Mouse (Mus musculus): Measurements from ENCODE around the gene Cdc42.

DNA sequence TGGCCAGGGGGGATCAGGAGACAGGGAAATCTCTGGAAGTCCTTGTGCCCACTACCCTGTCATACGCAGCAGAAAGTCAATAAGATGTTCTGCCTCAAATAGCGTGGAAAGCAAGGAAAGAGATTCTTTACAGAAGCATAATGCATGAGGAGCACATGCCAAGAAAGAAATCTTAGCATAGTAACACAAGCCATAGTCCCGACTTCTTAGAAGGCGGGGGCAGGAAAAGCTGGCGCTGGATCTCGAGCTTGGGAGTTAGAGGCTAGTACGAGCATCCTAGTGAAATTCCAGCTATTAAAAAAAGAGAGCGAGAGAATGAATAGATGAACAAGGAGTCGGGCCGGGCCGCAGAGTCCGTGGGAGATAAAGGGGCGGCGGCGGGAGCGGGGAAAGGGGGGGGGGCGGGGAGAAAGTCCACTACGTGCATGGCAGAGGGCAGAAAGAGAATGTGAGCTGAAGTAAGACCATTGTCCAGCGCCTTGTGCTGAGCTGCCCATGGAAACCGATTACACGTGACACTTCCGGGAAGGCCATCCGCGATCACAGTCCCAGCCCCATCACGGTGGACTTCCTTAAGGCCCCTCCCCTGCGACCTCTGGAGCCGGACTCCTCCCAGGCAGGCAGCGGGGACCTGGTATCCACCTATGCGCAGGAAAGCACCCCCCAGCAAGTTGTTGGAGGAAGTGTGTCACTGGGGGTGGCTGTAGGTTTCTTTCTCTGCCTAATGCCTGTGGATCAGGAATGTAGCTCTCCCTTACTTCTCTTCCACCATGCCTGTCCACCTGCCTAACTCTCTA is 12.6 kb upstream of the Cdc42 start:
- TF ChIP-seq POLR2A (IDR thresholded peaks at IDR 0.05; ENCODE audit: control insufficient read depth, extremely low read depth, insufficient read depth, low read length, poor library complexity) (no peak), CTCF (IDR thresholded peaks at IDR 0.05; ENCODE audit: borderline replicate concordance, control insufficient read depth, extremely low read depth, insufficient read depth, low read length, poor library complexity) (no peak)

Measured in thymus, adult 2 months (tissue).